Comparison of ENCODE assay signal across 8 mouse cellular contexts in the genomic region with DNA sequence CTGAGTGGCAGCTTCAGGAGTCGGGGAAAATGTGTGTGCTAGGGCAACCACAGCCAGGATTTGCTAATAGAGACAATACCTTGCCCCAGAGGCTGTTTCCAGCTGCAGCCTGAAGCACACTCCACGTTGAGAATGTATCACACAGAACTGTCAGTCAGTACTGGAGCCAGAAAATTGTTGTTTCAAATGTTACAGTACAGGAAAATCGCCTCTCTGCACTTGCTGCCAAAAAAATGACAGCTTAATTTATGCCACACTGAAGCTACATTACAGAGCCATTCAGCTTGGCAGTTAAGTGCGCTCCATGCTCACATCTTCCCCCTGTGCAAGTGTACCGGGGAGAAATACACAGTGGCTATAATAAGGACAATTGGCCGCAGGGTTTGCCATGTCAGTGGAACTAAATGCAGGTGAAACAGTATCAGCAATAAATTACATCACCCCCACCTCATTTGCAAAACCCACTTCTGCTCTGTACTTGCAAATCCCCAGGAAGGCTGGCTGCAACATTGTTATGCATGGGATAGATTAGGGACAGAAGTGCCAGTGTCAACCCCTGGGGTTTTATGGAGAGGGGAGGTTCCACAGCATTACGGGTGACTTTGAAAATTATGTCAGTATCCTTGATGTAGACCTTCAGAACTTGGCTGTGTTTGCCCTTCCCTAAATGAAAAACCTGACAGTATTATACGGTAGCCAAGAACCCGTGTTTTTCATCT.
DNase-seq lines count a peak whose midpoint lies in the region; ATAC-seq and TF ChIP-seq lines count a peak whose summit lies in the region.

No protein-coding gene starts in this region.

- WGBS in cerebellum, adult 2 months: 14% methylated on average over 9 of the region's 9 CpGs

- DNase-seq in cerebellum, postnatal 10 days: peak; percentile 33 to 45
- no peak for DNase-seq in cerebellum, adult 2 months
- DNase-seq in kidney, postnatal 14 days: peak; percentile 13
- no peak for DNase-seq in kidney, adult 11 months
- DNase-seq in mesoderm, embryonic 11.5 days (ENCODE audit: low read depth, low spot score): peak; percentile 46
- DNase-seq in cerebellum, adult 11-12 months: no peak

- ATAC-seq in common myeloid progenitor, adult 5-6 weeks (replicated peaks; ENCODE audit: low read depth, poor library complexity, severe bottlenecking): 0 out of 2 replicates have a peak, but pooled peaks have one; percentile 3
- ATAC-seq in activated CD4-positive, CD25-positive, alpha-beta regulatory T cell, adult 4 months: no peak

- TF ChIP-seq POLR2A in cerebellum, adult 2 months (IDR thresholded peaks at IDR 0.05; ENCODE audit: borderline replicate concordance, insufficient read depth, low read length): no peak

- H3K4me3 ChIP-seq in cerebellum, adult 2 months (replicated peaks; ENCODE audit: insufficient read depth, low read depth, low read length): no peak overlapping the region

- H3K27me3 ChIP-seq in cerebellum, adult 2 months (ENCODE audit: control insufficient read depth, insufficient read depth, low read length): no peaks in the 10 kb centered on the region

- H3K4me1 ChIP-seq in cerebellum, adult 2 months (ENCODE audit: control insufficient read depth, insufficient read depth, low read length): no peaks in the 10 kb centered on the region

- TF ChIP-seq CTCF in cerebellum, adult 2 months (IDR thresholded peaks at IDR 0.05; ENCODE audit: borderline replicate concordance, insufficient read depth, low read depth, low read length): no peak

- no peak overlapping the region for H3K27ac ChIP-seq in cerebellum, adult 2 months (ENCODE audit: insufficient read depth, low read length)

Comparison
In these comparisons a context has a peak if more than half of its experiments do, and no peak if none do; other contexts are left out.
1. DNase-seq: peak in cerebellum, postnatal 10 days (2 of 2), kidney, postnatal 14 days (single experiment) and mesoderm, embryonic 11.5 days (single experiment); none in cerebellum, adult 2 months (0 of 2), kidney, adult 11 months (single experiment) and cerebellum, adult 11-12 months (single experiment).